Mouse (Mus musculus): ENCODE measurements around the gene Olfm2.

GRCm38 (mm10) chr9:20757087-20757955 is 11.2 kb upstream of the Olfm2 start:
- TF ChIP-seq CTCF (IDR thresholded peaks at IDR 0.05; ENCODE audit: borderline replicate concordance, control insufficient read depth, extremely low read depth, insufficient read depth, low read length, poor library complexity) (no peak), POLR2A (IDR thresholded peaks at IDR 0.05; ENCODE audit: control insufficient read depth, extremely low read depth, insufficient read depth, low read length, poor library complexity) (no peak)

Measured in thymus, adult 2 months (tissue).